Mouse (Mus musculus): ENCODE measurements around the gene Aldh1l2.
A peak's percentile ranks its signal among the peaks of the same experiment; 100 is the strongest.
"Not testable (repeated sequence)": the region's sequence is repeated elsewhere in the genome, so short reads cannot be mapped to it uniquely, and the experiment has no call there.

Aldh1l2 gene

GRCm38 (mm10) chr10:83533910-83534283 lies at the start of gene Aldh1l2:
TSS of gene Aldh1l2 (minus strand) at chr10:83534140.
- peak; percentile 49 to 54 for DNase-seq

- DNase-seq, result peak; percentile 12 to 21
Measured at GRCm38 (mm10) chr10:83565449-83566441, 31.8 kb upstream of the Aldh1l2 start.

- DNase-seq, result no peak
Measured at GRCm38 (mm10) chr10:83563005-83563404, 29.1 kb upstream of the Aldh1l2 start.

- no peak for DNase-seq
Measured at GRCm38 (mm10) chr10:83545341-83545740, 11.4 kb upstream of the Aldh1l2 start.

- peak in 1 of 2 experiments; percentile 69 for DNase-seq
Measured at GRCm38 (mm10) chr10:83544103-83544479, 10.2 kb upstream of the Aldh1l2 start.

- peak; percentile 96 to 97 for DNase-seq
Measured at GRCm38 (mm10) chr10:83543439-83544102, 9.6 kb upstream of the Aldh1l2 start, which contains the start of gene Washc4. TSS of gene Washc4 (plus strand) at chr10:83543752.

GRCm38 (mm10) chr10:83542241-83542640 lies 8.3 kb upstream of the Aldh1l2 start:
- no peak for DNase-seq

- no peak for DNase-seq
Measured at GRCm38 (mm10) chr10:83540092-83540491, 6.2 kb upstream of the Aldh1l2 start.

- DNase-seq, result no peak
Measured at GRCm38 (mm10) chr10:83539311-83539980, 5.5 kb upstream of the Aldh1l2 start.

GRCm38 (mm10) chr10:83536436-83536835 lies 2.5 kb upstream of the Aldh1l2 start:
- peak; percentile 16 to 42 for DNase-seq

GRCm38 (mm10) chr10:83533258-83533909 lies 556 bp downstream of the Aldh1l2 start:
- peak in 1 of 2 experiments; percentile 10 for DNase-seq

GRCm38 (mm10) chr10:83530384-83530967 lies 3.5 kb downstream of the Aldh1l2 start:
- DNase-seq, result no peak

GRCm38 (mm10) chr10:83524238-83524637 lies 9.7 kb downstream of the Aldh1l2 start:
- not testable (repeated sequence) for DNase-seq

- peak in 1 of 2 experiments; percentile 13 for DNase-seq
Measured at GRCm38 (mm10) chr10:83520990-83521389, 12.9 kb downstream of the Aldh1l2 start.

GRCm38 (mm10) chr10:83513736-83514135 lies 20.2 kb downstream of the Aldh1l2 start:
- DNase-seq, result no peak

- DNase-seq, result no peak
Measured at GRCm38 (mm10) chr10:83511304-83511703, 22.6 kb downstream of the Aldh1l2 start.

- DNase-seq, result peak; percentile 66 to 70
Measured at GRCm38 (mm10) chr10:83508962-83509660, 24.8 kb downstream of the Aldh1l2 start.

GRCm38 (mm10) chr10:83497321-83497720 lies 36.6 kb downstream of the Aldh1l2 start:
- DNase-seq, result no peak

GRCm38 (mm10) chr10:83490506-83490905 lies 43.4 kb downstream of the Aldh1l2 start:
- no peak for DNase-seq

GRCm38 (mm10) chr10:83477286-83477685 lies 56.7 kb downstream of the Aldh1l2 start:
- no peak for DNase-seq

GRCm38 (mm10) chr10:83475226-83475625 lies 58.7 kb downstream of the Aldh1l2 start:
- no peak for DNase-seq
